Mouse (Mus musculus) brain, embryonic 14.5 days (tissue): ENCODE results near the gene A830031A19Rik.

ENCODE experiments used
- CTCF ChIP-seq: fragments of 200-500 bp; IDR thresholded peaks from 2 replicates; pipeline ENCODE4 v1.5.1; 2012; ENCODE audit warnings: inconsistent platforms, mild to moderate bottlenecking, moderate library complexity, borderline replicate concordance; ENCODE audit not compliant: insufficient read depth, insufficient read length; ENCODE audit errors: extremely low read depth
- POLR2A ChIP-seq: fragments of 200-500 bp; IDR thresholded peaks from 2 replicates; pipeline ENCODE4 v1.6.1; 2012; ENCODE audit warnings: mild to moderate bottlenecking, inconsistent platforms, borderline replicate concordance; ENCODE audit not compliant: poor library complexity, insufficient read depth, insufficient read length, severe bottlenecking; ENCODE audit errors: extremely low read depth

- TF ChIP-seq CTCF (no peak), POLR2A (no peak)
Measured at GRCm38 (mm10) chr11:24098069-24098468, 23.2 kb upstream of the A830031A19Rik start.
